Mouse (Mus musculus) kidney, embryonic 15.5 days (tissue): ENCODE measurements at regions not wholly inside any gene's neighbourhood (a gene's known extent, or its start where the extent isn't known, plus 50 kb on each side); places are given as distances from the start of the nearest gene placed in this dataset.
A peak's percentile ranks its signal among the peaks of the same experiment; 100 is the strongest.

Source experiments
- ATAC-seq: fragments of 200-750 bp; cut with Nextera tagmentation; replicated peaks from 2 replicates; pipeline ENCODE4 v1.8.0; 2017; ENCODE audit warnings: moderate TSS enrichment; ENCODE audit not compliant: low FRiP score
- H3K27ac ChIP-seq: fragments of 300-500 bp; sonication (generic); 2 replicates; pipeline ENCODE4 v1.5.1; 2015; ENCODE audit warnings: mild to moderate bottlenecking, inconsistent platforms
- H3K27me3 ChIP-seq: fragments of 300-500 bp; sonication (generic); 2 replicates; pipeline ENCODE4 v1.6.1; 2015; ENCODE audit warnings: inconsistent platforms
- H3K36me3 ChIP-seq: fragments of 300-500 bp; sonication (generic); 2 replicates; pipeline ENCODE4 v1.6.1; 2015; ENCODE audit warnings: inconsistent platforms
- H3K4me1 ChIP-seq: fragments of 300-500 bp; sonication (generic); 2 replicates; pipeline ENCODE4 v1.6.1; 2015; ENCODE audit warnings: inconsistent platforms
- H3K4me2 ChIP-seq: fragments of 300-500 bp; sonication (generic); 2 replicates; pipeline ENCODE4 v1.6.1; 2015; ENCODE audit warnings: moderate library complexity, mild to moderate bottlenecking, inconsistent platforms
- H3K4me3 ChIP-seq: fragments of 300-500 bp; sonication (generic); replicated peaks from 2 replicates; pipeline ENCODE4 v1.5.1; 2015; ENCODE audit warnings: mild to moderate bottlenecking, inconsistent platforms
- H3K9ac ChIP-seq: fragments of 300-500 bp; sonication (generic); 2 replicates; pipeline ENCODE4 v1.6.1; 2015; ENCODE audit warnings: mild to moderate bottlenecking, inconsistent platforms
- H3K9me3 ChIP-seq: fragments of 300-500 bp; sonication (generic); replicated peaks from 2 replicates; pipeline ENCODE4 v1.6.1; 2016; ENCODE audit warnings: inconsistent platforms
- WGBS: fragments of 180-500 bp; shearing (Covaris S2); methylation state at CpG from one replicate; pipeline ENCODE4 v1.1.7; 2015; ENCODE audit warnings: mixed read lengths; 5-methylcytosine and 5-hydroxymethylcytosine counted together

GRCm38 (mm10) chr16:77417791-77418190, 184.1 kb downstream of the Gm11146 start:
- Histone ChIP-seq H3K27ac (no peak overlapping the region), H3K4me1 (peaks cover 17% of the 10 kb centered on the region), H3K4me3 (no peak overlapping the region), H3K4me2 (0 out of 2 replicates have a peak overlapping the region, but pooled peaks have one; percentile 21), H3K36me3 (no peaks in the 10 kb centered on the region), H3K9me3 (no peaks in the 10 kb centered on the region), H3K27me3 (no peaks in the 10 kb centered on the region), H3K9ac (no peak overlapping the region)
- ATAC-seq: no peak
- WGBS: 12% methylated on average over 3 of the region's 3 CpGs

GRCm38 (mm10) chr16:77414562-77414961, 187.3 kb downstream of the Gm11146 start:
- Histone ChIP-seq H3K36me3 (no peaks in the 10 kb centered on the region), H3K4me3 (no peak overlapping the region), H3K9ac (no peak overlapping the region), H3K4me1 (peaks cover 4% of the 10 kb centered on the region; the same call in 1 of the 2 replicates), H3K27me3 (no peaks in the 10 kb centered on the region), H3K27ac (no peak overlapping the region), H3K4me2 (no peak overlapping the region), H3K9me3 (no peaks in the 10 kb centered on the region)
- 46% methylated on average over 1 of the region's 1 CpGs for WGBS
- no peak for ATAC-seq

- Histone ChIP-seq H3K4me3 (no peak overlapping the region), H3K4me2 (no peak overlapping the region), H3K27ac (no peak overlapping the region), H3K4me1 (peaks cover 3% of the 10 kb centered on the region; the same call in 1 of the 2 replicates), H3K36me3 (no peaks in the 10 kb centered on the region), H3K9me3 (no peaks in the 10 kb centered on the region), H3K9ac (no peak overlapping the region), H3K27me3 (no peaks in the 10 kb centered on the region)
- WGBS: 92% methylated on average over 7 of the region's 7 CpGs
- no peak for ATAC-seq
Measured at GRCm38 (mm10) chr16:77409168-77409567, 192.7 kb downstream of the Gm11146 start.

- Histone ChIP-seq H3K4me3 (no peak overlapping the region), H3K9ac (no peak overlapping the region), H3K27ac (no peak overlapping the region), H3K36me3 (no peaks in the 10 kb centered on the region), H3K4me2 (no peak overlapping the region), H3K4me1 (peaks cover 8% of the 10 kb centered on the region; the same call in 1 of the 2 replicates), H3K27me3 (no peaks in the 10 kb centered on the region), H3K9me3 (no peaks in the 10 kb centered on the region)
- WGBS: 87% methylated on average over 5 of the region's 5 CpGs
- no peak for ATAC-seq
Measured at GRCm38 (mm10) chr16:77406999-77407398, 194.9 kb downstream of the Gm11146 start.

- Histone ChIP-seq H3K27me3 (no peaks in the 10 kb centered on the region), H3K4me1 (peaks cover 12% of the 10 kb centered on the region; the same call in 1 of the 2 replicates), H3K9me3 (no peaks in the 10 kb centered on the region), H3K4me2 (no peak overlapping the region), H3K9ac (no peak overlapping the region), H3K36me3 (no peaks in the 10 kb centered on the region), H3K4me3 (no peak overlapping the region), H3K27ac (no peak overlapping the region)
- ATAC-seq: no peak
- WGBS: 70% methylated on average over 6 of the region's 6 CpGs
Measured at GRCm38 (mm10) chr16:77405859-77406258, 196.0 kb downstream of the Gm11146 start.

- no peaks in the 10 kb centered on the region for H3K27me3 ChIP-seq
- 75% methylated on average over 8 of the region's 8 CpGs for WGBS
- H3K9ac ChIP-seq: no peak overlapping the region
- no peaks in the 10 kb centered on the region for H3K9me3 ChIP-seq
- ATAC-seq: no peak
- H3K4me3 ChIP-seq: no peak overlapping the region
- H3K36me3 ChIP-seq: no peaks in the 10 kb centered on the region
- H3K4me2 ChIP-seq: no peak overlapping the region
- H3K27ac ChIP-seq: no peak overlapping the region
- H3K4me1 ChIP-seq: peaks cover 18% of the 10 kb centered on the region
Measured at GRCm38 (mm10) chr16:77405181-77405818, 196.6 kb downstream of the Gm11146 start.

GRCm38 (mm10) chr16:77402711-77403280, 199.1 kb downstream of the Gm11146 start:
- Histone ChIP-seq H3K27me3 (no peaks in the 10 kb centered on the region), H3K9me3 (no peaks in the 10 kb centered on the region), H3K4me1 (peaks cover 25% of the 10 kb centered on the region), H3K4me2 (no peak overlapping the region), H3K36me3 (no peaks in the 10 kb centered on the region), H3K4me3 (no peak overlapping the region), H3K27ac (no peak overlapping the region), H3K9ac (no peak overlapping the region)
- no peak for ATAC-seq
- 69% methylated on average over 7 of the region's 7 CpGs for whole genome bisulfite sequencing

GRCm38 (mm10) chr16:77401185-77401943, 200.5 kb downstream of the Gm11146 start:
- Histone ChIP-seq H3K27me3 (no peaks in the 10 kb centered on the region), H3K4me3 (no peak overlapping the region), H3K4me1 (peaks cover 25% of the 10 kb centered on the region), H3K36me3 (no peaks in the 10 kb centered on the region), H3K4me2 (no peak overlapping the region), H3K9me3 (no peaks in the 10 kb centered on the region), H3K27ac (peak overlapping the region; percentile 87), H3K9ac (no peak overlapping the region)
- ATAC-seq: no peak
- whole genome bisulfite sequencing: 64% methylated on average over 4 of the region's 4 CpGs

GRCm38 (mm10) chr16:77400276-77400891, 201.5 kb downstream of the Gm11146 start:
- 2% methylated on average over 13 of the region's 13 CpGs for WGBS

GRCm38 (mm10) chr16:77399846-77400275, 202.0 kb downstream of the Gm11146 start:
- peak overlapping the region; percentile 87 for H3K27ac ChIP-seq
- H3K36me3 ChIP-seq: no peaks in the 10 kb centered on the region
- peak overlapping the region; percentile 32 for H3K4me3 ChIP-seq
- ATAC-seq: peak; percentile 78
- H3K4me1 ChIP-seq: peaks cover 22% of the 10 kb centered on the region
- peak overlapping the region; percentile 61 for H3K4me2 ChIP-seq
- H3K9me3 ChIP-seq: no peaks in the 10 kb centered on the region
- H3K27me3 ChIP-seq: no peaks in the 10 kb centered on the region
- 3% methylated on average over 10 of the region's 10 CpGs for WGBS
- peak overlapping the region; percentile 39 for H3K9ac ChIP-seq

More at GRCm38 (mm10) chr16:77400276-77400891, 201.5 kb downstream of the Gm11146 start:
- no peaks in the 10 kb centered on the region for H3K36me3 ChIP-seq
- ATAC-seq: peak; percentile 90
- no peaks in the 10 kb centered on the region for H3K9me3 ChIP-seq
- H3K4me1 ChIP-seq: peaks cover 24% of the 10 kb centered on the region
- peak overlapping the region; percentile 39 for H3K9ac ChIP-seq
- peak overlapping the region; percentile 87 for H3K27ac ChIP-seq
- peak overlapping the region; percentile 32 for H3K4me3 ChIP-seq
- H3K27me3 ChIP-seq: no peaks in the 10 kb centered on the region
- H3K4me2 ChIP-seq: peak overlapping the region; percentile 61

GRCm38 (mm10) chr16:77394054-77394716, 207.7 kb downstream of the Gm11146 start:
- WGBS: 69% methylated on average over 3 of the region's 3 CpGs
- no peak overlapping the region for H3K27ac ChIP-seq
- H3K4me2 ChIP-seq: no peak overlapping the region
- H3K4me1 ChIP-seq: 0 out of 2 replicates have a peak, but pooled peaks cover 2% of the 10 kb centered on the region
- no peaks in the 10 kb centered on the region for H3K27me3 ChIP-seq
- no peak for ATAC-seq
- H3K9ac ChIP-seq: no peak overlapping the region
- H3K4me3 ChIP-seq: no peak overlapping the region
- no peaks in the 10 kb centered on the region for H3K36me3 ChIP-seq
- H3K9me3 ChIP-seq: no peaks in the 10 kb centered on the region
